Comparison of ENCODE assay signal across 8 mouse cellular contexts in genomic region chr19:46760375-46761160, GRCm38 (mm10). TPM values are rescaled to one million over a fixed set of nuclear protein-coding genes. Genes with fewer than 3 reads are reported as not detected.
DNase-seq lines count a peak whose midpoint lies in the region; ATAC-seq and TF ChIP-seq lines count a peak whose summit lies in the region.

No protein-coding gene starts in this region.

- peak overlapping the region; percentile 39; the same call in 1 of the 2 replicates for H3K9ac ChIP-seq in hindbrain, embryonic 16.5 days (ENCODE audit: low read depth, low read length)

- H3K9me3 ChIP-seq in hindbrain, embryonic 16.5 days (ENCODE audit: control insufficient read depth, low read length): 0 out of 2 replicates have a peak, but pooled peaks cover 3% of the 10 kb centered on the region

- H3K36me3 ChIP-seq in hindbrain, embryonic 16.5 days (ENCODE audit: control insufficient read depth, insufficient read depth, low read length): no peaks in the 10 kb centered on the region

- intact Hi-C loops in left cerebral cortex, adult 2 months (cut with DNase I): loop anchor here (1.0 to 10.0 kb wide), 4 partner anchors 109 to 282 kb away; no protein-coding TSS in a partner anchor

- H3K4me2 ChIP-seq in hindbrain, embryonic 16.5 days (ENCODE audit: low read length): peak overlapping the region; percentile 100

- no peaks in the 10 kb centered on the region; the same call in 1 of the 2 replicates for H3K27me3 ChIP-seq in hindbrain, embryonic 16.5 days (replicated peaks; ENCODE audit: control insufficient read depth, insufficient read depth, low read length)

- H3K27ac ChIP-seq in hindbrain, embryonic 16.5 days (ENCODE audit: low read depth, low read length): peak overlapping the region; percentile 85
- H3K27ac ChIP-seq in left cerebral cortex, adult 2 months: peak overlapping the region; percentile 81

- H3K4me1 ChIP-seq in hindbrain, embryonic 16.5 days (ENCODE audit: control insufficient read depth, insufficient read depth, low read depth, low read length): peaks cover 20% of the 10 kb centered on the region

- H3K4me3 ChIP-seq in hindbrain, embryonic 16.5 days (ENCODE audit: low read length): peak overlapping the region; percentile 91
- peak overlapping the region; percentile 77 for H3K4me3 ChIP-seq in left cerebral cortex, adult 2 months

- WGBS in hindbrain, embryonic 16.5 days: 18% methylated on average over 29 of the region's 29 CpGs

- ATAC-seq in hindbrain, embryonic 16.5 days: peak; percentile 73
- peak; percentile 68 for ATAC-seq in megakaryocyte, adult 5-6 weeks (ENCODE audit: poor library complexity, severe bottlenecking)

- TF ChIP-seq CTCF in left cerebral cortex, adult 2 months (IDR thresholded peaks at IDR 0.05): peak; percentile 88

- peak; percentile 90 for DNase-seq in R1 (ENCODE audit: low read depth, low spot score)
- DNase-seq in cerebellum, postnatal 25 days: peak; percentile 91 to 95
- DNase-seq in frontal cortex, postnatal 36 days (ENCODE audit: low spot score in 2 of 2): peak; percentile 82 to 92
- DNase-seq in left cerebral cortex, adult 2 months (ENCODE audit: extremely low spot score in 1 of 2, low spot score in 2 of 2): peak; percentile 87 to 89
- peak; percentile 87 for DNase-seq in right cerebral cortex, adult 18-20 months
- peak; percentile 78 for DNase-seq in urinary bladder, adult 2 months (ENCODE audit: low spot score)

RNA-seq across cellular contexts. Expression of gene Cnnm2, which starts 0.8 kb away (rescaled TPM):
- 5.8 and 6.6 TPM in 2 replicates for polyA plus RNA-seq in hindbrain, embryonic 16.5 days (2015; fragmentation: Nextera tagmentation; extraction: Ambion mirVana)
- 10 to 100 TPM; 35.7 to 37.3 TPM for total RNA-seq in left cerebral cortex, adult 2 months (2021)
- 3.9 and 6.9 TPM in 2 replicates for total RNA-seq in megakaryocyte, adult 5-6 weeks (2015)
- 2.4 and 4.3 TPM in 2 replicates for total RNA-seq in megakaryocyte, adult 5-6 weeks (2017)
- polyA plus RNA-seq in urinary bladder, adult 2 months (2012; rRNA removed): 11.6 and 11.9 TPM in 2 replicates

RNA-seq across cellular contexts. Expression of gene As3mt, which starts 53.3 kb away (rescaled TPM):
- 38.0 and 38.6 TPM in 2 replicates for polyA plus RNA-seq in hindbrain, embryonic 16.5 days (2015; fragmentation: Nextera tagmentation; extraction: Ambion mirVana)
- total RNA-seq in left cerebral cortex, adult 2 months (2021): 10 to 100 TPM; 26.5 to 27.4 TPM
- total RNA-seq in megakaryocyte, adult 5-6 weeks (2015): 10.5 and 11.1 TPM in 2 replicates
- total RNA-seq in megakaryocyte, adult 5-6 weeks (2017): 20.5 and 21.0 TPM in 2 replicates
- 21.9 and 25.0 TPM in 2 replicates for polyA plus RNA-seq in urinary bladder, adult 2 months (2012; rRNA removed)

Comparison
In these comparisons a context has a peak if more than half of its experiments do, and no peak if none do; other contexts are left out.
1. Peak in every context shown above with its lines: DNase-seq, ATAC-seq, H3K4me3 ChIP-seq and H3K27ac ChIP-seq.
2. RNA of gene Cnnm2, which starts 0.8 kb away (total RNA-seq): 35.7 to 37.3 TPM in left cerebral cortex, adult 2 months; 2.4 to 6.9 TPM in megakaryocyte, adult 5-6 weeks; every median in the first group is over 4 times any median in the second.